Mouse (Mus musculus) embryo, embryonic 10.5 days (tissue): Measurements from ENCODE around the gene Ttll10.
A peak's percentile ranks its signal among the peaks of the same experiment; 100 is the strongest.

Experiments used
- DNase-seq: peaks from one replicate; pipeline ENCODE4 v3.0.0-alpha.2; 2015; ENCODE audit warnings: low spot score

Ttll10 gene

GRCm38 (mm10) chr4:156024184-156024583, 35.0 kb downstream of the Ttll10 start:
- DNase-seq: no peak

DNA sequence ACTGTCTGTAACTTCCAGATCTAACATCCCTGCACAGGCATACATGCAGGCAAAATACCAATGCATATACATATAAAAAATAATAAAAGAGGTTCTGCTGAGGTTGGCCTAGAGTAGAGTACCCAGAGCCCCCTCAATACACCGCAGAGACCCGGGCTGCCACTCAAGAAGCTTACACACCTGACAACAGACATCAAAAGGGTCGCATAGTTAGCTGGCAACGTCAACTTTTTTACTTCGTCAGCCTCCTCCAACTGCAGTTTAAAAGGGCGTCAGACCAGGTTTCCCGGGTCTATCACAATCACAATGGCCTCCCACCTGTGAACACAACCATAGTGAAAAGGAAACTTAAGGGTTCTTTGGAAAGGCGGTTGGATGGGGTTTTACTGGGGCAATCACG, 35.7 kb downstream of the Ttll10 start:
- no peak for DNase-seq

DNA sequence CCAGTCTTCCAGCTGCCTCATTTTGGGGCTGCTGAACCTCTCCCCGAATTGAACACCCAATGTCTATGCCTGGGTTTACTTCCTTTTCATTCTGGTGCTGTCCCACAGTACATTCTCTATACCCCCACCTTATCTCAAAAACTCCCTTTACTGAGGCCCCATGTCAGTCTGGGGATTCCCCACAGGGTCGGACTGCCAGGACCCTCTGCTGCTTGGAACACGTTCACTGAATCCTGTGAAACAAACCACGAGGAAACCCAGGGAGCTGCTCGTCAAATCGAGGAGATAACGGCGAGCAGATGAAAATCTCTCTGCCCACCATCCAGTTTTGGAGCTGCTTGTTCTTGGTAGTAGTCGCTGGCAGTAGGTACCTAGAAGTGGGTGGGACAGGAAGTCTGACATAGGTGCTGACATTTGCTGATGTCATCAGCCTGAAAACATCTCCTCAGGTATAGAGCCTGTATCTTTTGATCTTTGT, 37.2 kb downstream of the Ttll10 start:
- no peak for DNase-seq

DNA sequence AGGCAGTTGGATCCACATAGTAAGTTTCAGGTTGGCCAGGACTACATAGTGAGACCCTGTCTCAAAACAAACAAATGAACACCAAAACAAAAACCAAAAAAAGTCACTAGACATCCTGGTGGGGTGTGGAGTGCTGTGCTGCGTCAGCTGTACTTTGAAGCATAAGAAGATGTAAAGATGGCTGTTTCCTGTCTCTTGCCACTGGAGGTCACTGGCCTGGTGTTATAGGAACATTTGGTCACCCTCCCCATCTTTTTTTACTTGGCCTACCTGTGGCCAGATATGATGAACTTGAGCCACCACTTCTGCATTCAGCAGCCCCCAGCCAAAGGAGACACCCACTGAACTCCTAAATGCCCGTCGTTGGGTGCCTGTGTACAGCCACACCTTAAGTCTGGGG, 37.8 kb downstream of the Ttll10 start:
- no peak for DNase-seq

- DNase-seq: no peak
Measured at GRCm38 (mm10) chr4:156019771-156020170, 39.4 kb downstream of the Ttll10 start.

- no peak for DNase-seq
Measured at GRCm38 (mm10) chr4:156014436-156014835, 44.8 kb downstream of the Ttll10 start.

GRCm38 (mm10) chr4:156013637-156014036, 45.6 kb downstream of the Ttll10 start, which contains the start of gene Tnfrsf4:
Gene Tnfrsf4 (plus strand): TSS chr4:156013843.
- DNase-seq: no peak

DNA sequence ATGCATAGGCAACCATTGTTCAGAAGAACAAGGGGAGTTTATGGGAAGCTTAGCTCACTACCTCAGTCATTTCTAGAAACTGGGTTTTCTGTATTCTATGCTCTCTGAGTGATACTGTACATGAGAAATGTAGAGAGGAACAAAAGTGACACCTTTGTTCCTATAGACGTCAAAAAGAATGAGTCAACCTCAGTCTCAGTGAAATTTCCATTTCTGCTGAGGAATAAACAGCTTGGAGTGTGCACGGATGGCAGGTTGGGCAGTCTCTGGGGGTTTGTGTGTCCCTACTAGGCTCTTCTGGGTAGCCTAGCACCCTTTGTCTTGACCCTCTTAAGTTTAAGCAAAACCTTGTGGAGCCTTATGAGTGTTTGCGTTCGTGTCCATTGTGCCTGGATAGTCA, 50.8 kb downstream of the Ttll10 start:
- DNase-seq: no peak

DNA sequence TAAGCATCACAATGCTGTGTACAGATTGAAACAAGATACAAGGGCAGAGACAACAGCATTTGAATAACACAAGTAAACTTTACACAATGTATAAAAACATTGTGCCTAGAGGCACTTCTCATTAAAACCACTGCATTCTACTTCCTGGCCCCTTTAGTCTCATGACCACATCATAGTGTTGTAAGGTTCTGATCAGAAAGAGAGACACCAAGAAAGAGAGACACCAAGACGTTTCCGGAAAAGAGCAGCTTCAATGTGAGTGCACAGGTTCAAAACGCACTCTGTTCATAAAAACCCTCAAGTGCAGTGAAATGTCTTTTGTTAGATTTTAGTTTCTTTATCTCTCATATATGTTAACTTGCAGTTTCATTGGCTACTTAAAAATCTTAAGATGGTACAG, 55.1 kb downstream of the Ttll10 start:
- no peak for DNase-seq

DNA sequence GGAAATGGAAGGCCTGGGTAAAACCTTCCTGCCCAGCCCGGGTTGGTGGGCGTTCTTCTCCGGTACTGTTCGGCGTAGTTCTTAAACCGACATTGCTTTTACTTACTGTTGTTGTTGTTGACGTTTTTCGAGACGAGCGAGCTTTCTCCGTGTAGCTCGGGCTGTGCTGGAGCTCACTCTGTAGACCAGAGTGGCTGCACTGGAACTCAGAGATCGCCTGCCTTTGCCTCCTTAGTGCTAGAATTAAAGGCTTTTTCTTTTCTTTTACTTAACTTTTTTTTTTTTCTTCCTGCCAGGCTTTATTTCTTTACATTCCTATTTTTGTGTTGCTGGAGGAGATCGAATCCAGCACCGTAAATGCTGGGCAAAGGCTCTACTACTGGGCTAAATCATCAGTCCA, 65.6 kb downstream of the Ttll10 start:
- DNase-seq: no peak

GRCm38 (mm10) chr4:155992906-155993547, 66.2 kb downstream of the Ttll10 start:
- peak; percentile 97 for DNase-seq

- DNase-seq: peak; percentile 79
Measured at GRCm38 (mm10) chr4:155992241-155992905, 66.8 kb downstream of the Ttll10 start, which contains the start of the genes B3galt6 and Sdf4. Gene B3galt6 (minus strand): TSS chr4:155992649. Gene Sdf4 (plus strand): TSS chr4:155992872.

- no peak for DNase-seq
Measured at GRCm38 (mm10) chr4:155991908-155992230, 67.3 kb downstream of the Ttll10 start.

- DNase-seq: no peak
Measured at GRCm38 (mm10) chr4:155991211-155991907, 67.9 kb downstream of the Ttll10 start.
